Mouse (Mus musculus) right cerebral cortex, postnatal 14 days (tissue): Measurements from ENCODE around the gene Ak7.

Experiments used
- DNase-seq: peaks from one replicate; pipeline ENCODE4 v3.0.0; 2022

Ak7 gene

GRCm38 (mm10) chr12:105794896-105795295 lies 89.1 kb downstream of the Ak7 start:
- DNase-seq, result no peak

GRCm38 (mm10) chr12:105798001-105798400 lies 92.2 kb downstream of the Ak7 start:
- DNase-seq, result no peak

- no peak for DNase-seq
These were observed 100.0 kb downstream of the Ak7 start for GRCm38 (mm10) chr12:105805790-105806189.

GRCm38 (mm10) chr12:105806205-105806604 lies 100.4 kb downstream of the Ak7 start:
- DNase-seq, result no peak

- no peak for DNase-seq
These were observed 101.6 kb downstream of the Ak7 start for GRCm38 (mm10) chr12:105807416-105807815.

- no peak for DNase-seq
These were observed 103.2 kb downstream of the Ak7 start for GRCm38 (mm10) chr12:105808945-105809344.

- no peak for DNase-seq
These were observed 104.8 kb downstream of the Ak7 start for GRCm38 (mm10) chr12:105810608-105811007.

GRCm38 (mm10) chr12:105813957-105814356 lies 108.2 kb downstream of the Ak7 start:
- DNase-seq, result no peak

GRCm38 (mm10) chr12:105823472-105823871 lies 117.7 kb downstream of the Ak7 start:
- no peak for DNase-seq

- DNase-seq, result no peak
These were observed 119.0 kb downstream of the Ak7 start for GRCm38 (mm10) chr12:105824743-105825142.

GRCm38 (mm10) chr12:105825266-105825665 lies 119.5 kb downstream of the Ak7 start:
- no peak for DNase-seq
